Mouse (Mus musculus) naive thymus-derived CD4-positive, alpha-beta T cell, adult 2 months (primary cell): ENCODE measurements around the gene Cmtr1.
A peak's percentile ranks its signal among the peaks of the same experiment; 100 is the strongest.
"Not testable (repeated sequence)": the region's sequence is repeated elsewhere in the genome, so short reads cannot be mapped to it uniquely, and the experiment has no call there.

Experiments
- DNase-seq: peaks from one replicate; pipeline ENCODE4 v3.0.0-alpha.2; 2011; ENCODE audit warnings: low read depth

Cmtr1 gene

GRCm38 (mm10) chr17:29705881-29706280 is 45.5 kb downstream of the Cmtr1 start:
- DNase-seq: no peak

- DNase-seq: no peak
Measured at GRCm38 (mm10) chr17:29706981-29707545, 46.7 kb downstream of the Cmtr1 start.

- DNase-seq: no peak
Measured at GRCm38 (mm10) chr17:29708783-29709182, 48.4 kb downstream of the Cmtr1 start.

GRCm38 (mm10) chr17:29710562-29711044 is 50.2 kb downstream of the Cmtr1 start:
- no peak for DNase-seq

- no peak for DNase-seq
Measured at GRCm38 (mm10) chr17:29711076-29711744, 50.8 kb downstream of the Cmtr1 start.

- no peak for DNase-seq
Measured at GRCm38 (mm10) chr17:29711745-29712431, 51.5 kb downstream of the Cmtr1 start.

- no peak for DNase-seq
Measured at GRCm38 (mm10) chr17:29712565-29712964, 52.2 kb downstream of the Cmtr1 start.

- DNase-seq: not testable (repeated sequence)
Measured at GRCm38 (mm10) chr17:29713734-29714133, 53.3 kb downstream of the Cmtr1 start.

GRCm38 (mm10) chr17:29716732-29717445 is 56.5 kb downstream of the Cmtr1 start, which contains the start of gene Ccdc167:
Gene Ccdc167 (minus strand): TSS chr17:29717044.
- DNase-seq: peak; percentile 99

- no peak for DNase-seq
Measured at GRCm38 (mm10) chr17:29718660-29719059, 58.3 kb downstream of the Cmtr1 start.

- no peak for DNase-seq
Measured at GRCm38 (mm10) chr17:29719628-29720575, 59.5 kb downstream of the Cmtr1 start.

- DNase-seq: no peak
Measured at GRCm38 (mm10) chr17:29720755-29721365, 60.5 kb downstream of the Cmtr1 start.

- no peak for DNase-seq
Measured at GRCm38 (mm10) chr17:29724610-29725009, 64.2 kb downstream of the Cmtr1 start.

GRCm38 (mm10) chr17:29725027-29725620 is 64.7 kb downstream of the Cmtr1 start:
- no peak for DNase-seq

- peak; percentile 32 for DNase-seq
Measured at GRCm38 (mm10) chr17:29728082-29728481, 67.7 kb downstream of the Cmtr1 start.

- no peak for DNase-seq
Measured at GRCm38 (mm10) chr17:29730510-29731265, 70.3 kb downstream of the Cmtr1 start.

- no peak for DNase-seq
Measured at GRCm38 (mm10) chr17:29731266-29731952, 71.0 kb downstream of the Cmtr1 start.

GRCm38 (mm10) chr17:29731953-29732325 is 71.5 kb downstream of the Cmtr1 start:
- DNase-seq: no peak

- no peak for DNase-seq
Measured at GRCm38 (mm10) chr17:29732522-29732921, 72.1 kb downstream of the Cmtr1 start.
